Mouse (Mus musculus) midbrain, embryonic 12.5 days (tissue): ENCODE results near the gene Capn15. TPM values are rescaled to one million over a fixed set of nuclear protein-coding genes. Genes with fewer than 3 reads are reported as not detected.

Experiments
- ATAC-seq: fragments of 200-750 bp; cut with Nextera tagmentation; 2 replicates; pipeline ENCODE4 v1.8.0; 2017; ENCODE audit warnings: low read depth, moderate TSS enrichment, moderate library complexity; ENCODE audit not compliant: low FRiP score
- H3K27ac ChIP-seq: fragments of 300-500 bp; sonication (generic); replicated peaks from 2 replicates; pipeline ENCODE4 v1.5.1; 2016; ENCODE audit warnings: mild to moderate bottlenecking
- H3K27me3 ChIP-seq: fragments of 300-500 bp; sonication (generic); 2 replicates; pipeline ENCODE4 v1.6.1; 2016; ENCODE audit warnings: mild to moderate bottlenecking
- H3K36me3 ChIP-seq: fragments of 300-500 bp; sonication (generic); 2 replicates; pipeline ENCODE4 v1.6.1; 2016
- H3K4me1 ChIP-seq: fragments of 300-500 bp; sonication (generic); 2 replicates; pipeline ENCODE4 v1.6.1; 2016
- H3K4me2 ChIP-seq: fragments of 300-500 bp; sonication (generic); replicated peaks from 2 replicates; pipeline ENCODE4 v1.6.1; 2016; ENCODE audit warnings: mild to moderate bottlenecking, moderate library complexity
- H3K4me3 ChIP-seq: fragments of 300-500 bp; sonication (generic); 2 replicates; pipeline ENCODE4 v1.5.1; 2016; ENCODE audit warnings: mild to moderate bottlenecking
- H3K9ac ChIP-seq: fragments of 300-500 bp; sonication (generic); replicated peaks from 2 replicates; pipeline ENCODE4 v1.6.1; 2016; ENCODE audit warnings: mild to moderate bottlenecking, moderate library complexity
- H3K9me3 ChIP-seq: fragments of 300-500 bp; sonication (generic); 2 replicates; pipeline ENCODE4 v1.6.1; 2016; ENCODE audit warnings: mild to moderate bottlenecking
- WGBS: fragments of 180-500 bp; shearing (Covaris S2); methylation state at CpG from one replicate; pipeline ENCODE4 v1.1.7; 2016; 5-methylcytosine and 5-hydroxymethylcytosine counted together
- polyA plus RNA-seq: library from polyadenylated mRNA; unstranded; fragments of >200 nt; fragmentation: Nextera tagmentation; extraction: Ambion mirVana; gene quantifications from 2 replicates; pipeline ENCODE4 v1.2.1, GENCODE M21; 2016

Gene Capn15
- polyA plus RNA-seq, 1 experiment from 2014 or later = 30.4 TPM

DNA sequence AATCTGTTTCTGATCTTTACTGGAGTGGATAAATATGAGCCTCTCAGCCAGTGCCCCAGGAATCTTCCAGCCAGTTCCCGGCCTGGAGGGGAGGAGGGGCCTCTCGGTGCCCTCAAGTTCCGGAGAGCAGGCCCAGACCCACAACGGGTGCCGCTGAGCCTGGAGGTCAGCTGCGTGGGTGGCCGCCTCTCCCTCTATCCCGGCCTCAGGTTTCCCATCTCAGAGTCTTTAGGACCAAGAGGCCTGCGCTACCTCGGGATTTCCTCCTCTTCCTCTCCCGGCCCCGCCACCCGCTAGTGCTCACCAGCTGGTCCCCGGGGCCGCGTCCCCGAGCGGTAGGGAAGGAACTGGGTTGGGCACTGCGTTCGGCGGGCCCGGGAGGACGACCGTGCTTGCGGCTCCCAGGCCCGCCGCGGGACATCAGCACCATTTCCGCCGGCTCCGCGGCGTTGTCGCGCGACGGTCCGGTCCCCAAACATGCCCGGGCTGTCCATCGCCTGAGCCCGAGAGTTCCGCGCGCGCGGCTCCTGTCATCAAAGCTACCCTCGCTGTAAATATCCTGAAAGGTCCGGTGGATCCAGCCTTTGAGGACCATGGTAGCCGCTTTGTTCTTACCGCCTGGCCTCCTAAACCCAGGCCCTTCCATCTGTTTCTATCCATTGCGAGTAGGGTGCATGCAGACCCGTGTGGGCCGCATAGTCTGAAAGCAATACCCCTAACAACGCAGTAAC lies 43.9 kb downstream of the Capn15 start:
- peak overlapping the region; percentile 89 for H3K9ac ChIP-seq
- H3K27ac ChIP-seq = peak overlapping the region; percentile 87
- peak; percentile 63 for ATAC-seq
- peaks cover 8% of the 10 kb centered on the region for H3K4me1 ChIP-seq
- no peaks in the 10 kb centered on the region for H3K9me3 ChIP-seq
- 3% methylated on average over 54 of the region's 54 CpGs for WGBS
- H3K36me3 ChIP-seq = peaks cover 5% of the 10 kb centered on the region
- peak overlapping the region; percentile 81 for H3K4me3 ChIP-seq
- peak overlapping the region; percentile 68 for H3K4me2 ChIP-seq
- peaks cover 4% of the 10 kb centered on the region; the same call in 1 of the 2 replicates for H3K27me3 ChIP-seq

- Histone ChIP-seq H3K9ac (no peak overlapping the region), H3K36me3 (peaks cover 72% of the 10 kb centered on the region), H3K9me3 (no peaks in the 10 kb centered on the region), H3K27ac (no peak overlapping the region), H3K4me2 (no peak overlapping the region), H3K27me3 (no peaks in the 10 kb centered on the region), H3K4me3 (no peak overlapping the region), H3K4me1 (no peaks in the 10 kb centered on the region)
- no peak for ATAC-seq
- 89% methylated on average over 1 of the region's 1 CpGs for WGBS
Measured at GRCm38 (mm10) chr17:25934526-25934925, 51.1 kb downstream of the Capn15 start.

GRCm38 (mm10) chr17:25925348-25925747 lies 60.2 kb downstream of the Capn15 start:
- Histone ChIP-seq H3K4me1 (peaks cover 7% of the 10 kb centered on the region), H3K4me2 (no peak overlapping the region), H3K9me3 (no peaks in the 10 kb centered on the region), H3K36me3 (peaks cover 41% of the 10 kb centered on the region), H3K9ac (no peak overlapping the region), H3K27ac (no peak overlapping the region), H3K27me3 (no peaks in the 10 kb centered on the region), H3K4me3 (no peak overlapping the region)
- WGBS = 79% methylated on average over 2 of the region's 2 CpGs
- no peak for ATAC-seq

- no peaks in the 10 kb centered on the region for H3K27me3 ChIP-seq
- H3K9ac ChIP-seq = no peak overlapping the region
- no peak overlapping the region for H3K4me3 ChIP-seq
- H3K4me2 ChIP-seq = no peak overlapping the region
- WGBS = 84% methylated on average over 5 of the region's 5 CpGs
- no peak for ATAC-seq
- peaks cover 26% of the 10 kb centered on the region for H3K4me1 ChIP-seq
- H3K36me3 ChIP-seq = peaks cover 16% of the 10 kb centered on the region
- H3K27ac ChIP-seq = no peak overlapping the region
- H3K9me3 ChIP-seq = no peaks in the 10 kb centered on the region
Measured at GRCm38 (mm10) chr17:25922120-25922519, 63.5 kb downstream of the Capn15 start.

DNA sequence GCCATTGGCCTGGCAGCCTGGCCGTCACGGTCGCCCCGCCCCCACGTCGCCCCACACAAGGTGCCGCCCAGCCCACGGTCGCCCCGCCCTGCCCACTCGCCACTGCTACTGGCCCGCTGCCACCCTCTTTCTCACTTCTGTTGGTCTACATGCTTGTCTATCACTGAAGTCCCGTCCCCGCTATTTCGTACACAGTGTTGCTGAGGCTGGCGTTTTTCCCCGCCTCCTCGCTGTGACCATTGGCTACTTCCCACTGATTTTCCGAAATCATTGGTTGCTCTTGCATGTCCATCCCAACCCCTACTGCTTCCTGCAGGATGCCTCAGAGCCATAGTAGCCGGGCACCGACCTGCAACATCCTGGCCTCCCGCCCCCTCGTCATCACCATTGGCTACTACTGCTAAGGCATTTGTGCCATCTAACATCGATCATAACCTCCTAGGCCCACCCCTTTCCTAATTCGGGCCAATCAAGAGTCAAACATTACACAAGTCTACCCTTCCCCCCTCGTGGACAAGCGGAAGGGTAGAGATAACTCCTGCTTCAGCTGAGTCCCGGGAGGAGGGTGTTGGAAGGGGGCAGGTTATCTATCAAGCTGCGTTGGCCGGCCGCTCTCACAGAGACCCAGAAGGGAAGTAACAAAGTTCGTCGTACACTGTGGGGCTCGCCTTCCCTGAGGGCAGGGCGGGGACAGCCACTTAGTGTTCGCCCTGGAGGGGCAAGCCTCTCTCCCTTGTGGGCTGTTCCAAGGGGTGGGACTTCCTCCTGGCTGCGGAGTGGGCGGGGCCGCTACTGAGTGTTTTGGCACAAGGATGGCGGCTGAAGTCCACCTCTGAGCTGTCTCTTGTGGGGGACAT lies 65.6 kb downstream of the Capn15 start:
- whole genome bisulfite sequencing = under 1% methylated on average over 38 of the region's 40 CpGs
- peak; percentile 98 for ATAC-seq

DNA sequence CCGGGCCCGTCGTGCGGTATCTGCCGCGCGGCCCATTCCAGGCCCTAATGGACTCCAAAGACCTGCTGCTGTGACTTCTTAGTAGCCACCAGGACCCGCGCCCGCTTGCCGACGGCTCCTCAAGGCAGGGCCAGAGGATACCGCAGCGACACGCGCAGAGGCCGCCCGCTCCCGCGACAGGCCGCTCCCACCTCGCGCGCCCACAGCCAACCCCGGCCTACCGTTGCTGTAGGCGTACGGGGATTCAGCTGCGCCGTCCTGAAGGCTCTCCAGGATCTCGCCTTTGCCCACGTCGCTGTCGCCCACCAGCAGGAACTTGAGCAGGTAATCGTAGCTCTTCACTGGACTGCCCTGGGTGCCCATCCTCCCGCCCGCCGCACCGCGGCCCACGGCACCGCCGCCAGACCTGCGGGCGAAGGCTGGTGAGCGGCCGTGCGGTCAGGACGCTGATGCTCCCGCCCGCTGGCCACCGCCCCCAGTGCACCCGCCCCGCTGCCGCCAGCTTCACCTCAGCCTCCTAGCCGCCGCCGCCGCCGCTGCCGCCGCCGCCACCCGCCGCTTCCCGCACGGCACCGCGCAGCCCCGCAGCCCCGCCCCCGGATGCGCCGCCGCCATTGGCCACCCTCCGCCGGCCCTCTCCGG lies 66.3 kb downstream of the Capn15 start, which contains the start of gene Rab40c:
Gene Rab40c, minus strand, starts transcription at position 584 of the 642 bp plus-strand sequence.
- peak; percentile 0; the same call in 1 of the 2 replicates for ATAC-seq
- Histone ChIP-seq H3K27me3 (no peaks in the 10 kb centered on the region), H3K4me1 (peaks cover 32% of the 10 kb centered on the region), H3K36me3 (peaks cover 9% of the 10 kb centered on the region), H3K4me2 (peak within 1 kb of the TSS; percentile 92), H3K4me3 (peak within 1 kb of the TSS; percentile 97), H3K27ac (peak within 1 kb of the TSS; percentile 93), H3K9me3 (no peaks in the 10 kb centered on the region), H3K9ac (peak within 1 kb of the TSS; percentile 88)
- under 1% methylated on average over 74 of the region's 78 CpGs for WGBS

More for the DNA sequence above, 65.6 kb downstream of the Capn15 start:
- H3K27me3 ChIP-seq = no peaks in the 10 kb centered on the region
- peaks cover 32% of the 10 kb centered on the region for H3K4me1 ChIP-seq
- H3K4me2 ChIP-seq = peak overlapping the region; percentile 78
- H3K4me3 ChIP-seq = peak overlapping the region; percentile 97
- peak overlapping the region; percentile 93 for H3K27ac ChIP-seq
- peaks cover 9% of the 10 kb centered on the region for H3K36me3 ChIP-seq
- no peaks in the 10 kb centered on the region for H3K9me3 ChIP-seq
- peak overlapping the region; percentile 72 for H3K9ac ChIP-seq

GRCm38 (mm10) chr17:25918037-25918750 lies 67.4 kb downstream of the Capn15 start:
- no peak overlapping the region for H3K27ac ChIP-seq
- H3K36me3 ChIP-seq = peaks cover 9% of the 10 kb centered on the region
- H3K4me2 ChIP-seq = peak overlapping the region; percentile 92
- H3K4me3 ChIP-seq = peak overlapping the region; percentile 97
- H3K9me3 ChIP-seq = no peaks in the 10 kb centered on the region
- peak overlapping the region; percentile 88 for H3K9ac ChIP-seq
- 83% methylated on average over 9 of the region's 9 CpGs for WGBS
- ATAC-seq = no peak
- H3K4me1 ChIP-seq = peaks cover 32% of the 10 kb centered on the region
- H3K27me3 ChIP-seq = no peaks in the 10 kb centered on the region

- Histone ChIP-seq H3K27ac (no peak overlapping the region), H3K9ac (no peak overlapping the region), H3K9me3 (no peaks in the 10 kb centered on the region), H3K4me1 (peaks cover 32% of the 10 kb centered on the region), H3K4me3 (no peak overlapping the region), H3K4me2 (no peak overlapping the region), H3K27me3 (no peaks in the 10 kb centered on the region), H3K36me3 (peaks cover 9% of the 10 kb centered on the region)
- ATAC-seq = no peak
- 86% methylated on average over 8 of the region's 8 CpGs for WGBS
Measured at GRCm38 (mm10) chr17:25916931-25917647, 68.5 kb downstream of the Capn15 start.

DNA sequence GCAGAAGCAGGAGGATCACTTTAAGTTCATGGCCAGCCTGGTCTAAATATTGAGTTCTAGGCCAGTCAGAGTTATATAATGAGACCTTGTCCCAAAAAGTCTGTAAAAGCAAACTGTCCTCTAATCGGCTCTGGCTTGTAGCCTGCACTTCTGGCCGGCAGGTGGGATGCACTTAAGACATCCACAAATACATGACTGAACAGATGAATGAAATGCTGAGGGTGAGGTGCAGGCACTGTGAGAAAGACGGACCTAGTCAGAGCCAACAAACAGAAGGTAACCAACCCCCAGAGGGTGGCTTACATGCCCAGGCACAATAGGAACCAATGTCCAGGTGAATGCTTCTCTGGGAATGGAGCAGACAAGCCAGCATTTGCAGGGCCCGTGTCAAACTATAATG lies 71.3 kb downstream of the Capn15 start:
- Histone ChIP-seq H3K27me3 (no peaks in the 10 kb centered on the region), H3K4me3 (no peak overlapping the region), H3K9ac (no peak overlapping the region), H3K27ac (no peak overlapping the region), H3K4me2 (no peak overlapping the region), H3K9me3 (no peaks in the 10 kb centered on the region), H3K4me1 (peaks cover 25% of the 10 kb centered on the region), H3K36me3 (peaks cover 9% of the 10 kb centered on the region)
- WGBS = 87% methylated on average over 4 of the region's 4 CpGs
- ATAC-seq = no peak

DNA sequence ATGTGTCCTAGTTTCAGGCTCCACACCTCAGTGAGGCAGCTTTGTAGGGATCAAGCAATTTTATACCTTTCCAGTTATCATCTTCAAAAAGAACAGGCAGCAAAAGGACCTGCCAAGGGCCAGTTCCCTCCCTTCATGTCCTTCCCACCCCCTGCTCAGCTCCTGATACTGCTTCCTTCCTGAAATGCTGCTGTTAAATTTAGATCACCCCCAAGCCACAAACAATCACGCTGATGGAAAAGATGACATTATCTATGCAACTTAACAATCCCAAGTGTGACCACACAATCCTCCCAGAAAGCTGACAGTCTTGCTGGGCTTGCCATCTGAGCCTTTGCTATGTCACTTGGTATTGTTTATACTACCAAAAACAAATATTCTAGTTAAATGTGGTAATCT lies 71.7 kb downstream of the Capn15 start:
- Histone ChIP-seq H3K4me2 (no peak overlapping the region), H3K4me3 (no peak overlapping the region), H3K27me3 (no peaks in the 10 kb centered on the region), H3K4me1 (peaks cover 23% of the 10 kb centered on the region), H3K9me3 (no peaks in the 10 kb centered on the region), H3K36me3 (peaks cover 9% of the 10 kb centered on the region), H3K9ac (no peak overlapping the region), H3K27ac (no peak overlapping the region)
- WGBS = 80% methylated on average over 1 of the region's 1 CpGs
- ATAC-seq = no peak
